Mouse (Mus musculus): ENCODE measurements around the gene Dcbld1.

DNA sequence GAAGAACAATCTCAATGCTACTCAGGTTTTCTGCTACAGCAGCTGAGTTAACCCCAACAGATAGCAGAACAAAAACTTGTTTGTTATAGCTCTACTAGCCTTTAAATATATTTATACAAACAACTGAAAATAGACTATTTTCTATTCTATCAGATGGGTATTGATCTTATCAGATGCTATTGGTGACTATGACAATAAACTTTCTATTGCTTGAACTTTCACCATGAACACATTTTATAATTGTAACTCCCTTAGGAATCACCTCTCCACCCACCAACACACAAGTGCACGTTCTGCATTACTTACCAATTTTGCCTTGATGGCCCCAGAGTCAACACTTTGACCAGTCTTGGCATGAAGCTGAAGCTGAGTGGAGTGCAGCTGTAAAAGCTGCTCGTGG is 125.0 kb downstream of the Dcbld1 start, which contains the start of gene Gm26741:
- TF ChIP-seq MYOG (IDR thresholded peaks at IDR 0.05; ENCODE audit: control insufficient read depth in 1 of 3, insufficient read depth in 1 of 3, insufficient read length in 2 of 3, low read depth in 2 of 3) = no peak
- TF ChIP-seq TCF12 (IDR thresholded peaks at IDR 0.05; ENCODE audit: insufficient read depth, poor library complexity, severe bottlenecking) = no peak
- TF ChIP-seq POLR2A (IDR thresholded peaks at IDR 0.05; ENCODE audit: insufficient read length, low read depth) = no peak
- TF ChIP-seq USF1 (IDR thresholded peaks at IDR 0.05; ENCODE audit: low read depth) = no peak
- no peak for TF ChIP-seq REST (IDR thresholded peaks at IDR 0.05; ENCODE audit: insufficient read depth, insufficient read length)

All from myocyte (in vitro differentiated cells).